8 mouse cellular contexts compared by ENCODE assay signal in genomic region chr12:28579132-28579531, GRCm38 (mm10). TPM values are rescaled to one million over a fixed set of nuclear protein-coding genes. Genes with fewer than 3 reads are reported as not detected.
A peak's percentile ranks its signal among the peaks of the same experiment; 100 is the strongest.
DNase-seq lines count a peak whose midpoint lies in the region; ATAC-seq and TF ChIP-seq lines count a peak whose summit lies in the region.

No protein-coding gene starts in this region.

- H3K36me3 ChIP-seq in forebrain, postnatal 0 days (ENCODE audit: insufficient read depth): no peaks in the 10 kb centered on the region
- H3K36me3 ChIP-seq in forebrain, embryonic 14.5 days (ENCODE audit: control insufficient read depth, insufficient read depth, low read length): no peaks in the 10 kb centered on the region
- no peaks in the 10 kb centered on the region for H3K36me3 ChIP-seq in midbrain, embryonic 11.5 days (ENCODE audit: control insufficient read depth, insufficient read depth, low read length)
- no peaks in the 10 kb centered on the region for H3K36me3 ChIP-seq in midbrain, embryonic 14.5 days (ENCODE audit: control insufficient read depth, insufficient read depth, low read length)
- H3K36me3 ChIP-seq in testis, adult 2 months (ENCODE audit: control insufficient read depth, insufficient read depth, low read length): no peaks in the 10 kb centered on the region

- H3K9ac ChIP-seq in forebrain, postnatal 0 days: no peak overlapping the region
- no peak overlapping the region for H3K9ac ChIP-seq in forebrain, embryonic 14.5 days (ENCODE audit: low read length)
- no peak overlapping the region for H3K9ac ChIP-seq in midbrain, embryonic 11.5 days (ENCODE audit: low read length)
- H3K9ac ChIP-seq in midbrain, embryonic 14.5 days (replicated peaks; ENCODE audit: low read length): no peak overlapping the region

- WGBS in forebrain, postnatal 0 days: 33% methylated on average over 4 of the region's 4 CpGs
- WGBS in forebrain, embryonic 14.5 days: 33% methylated on average over 4 of the region's 4 CpGs
- WGBS in midbrain, embryonic 11.5 days: 40% methylated on average over 4 of the region's 4 CpGs
- 35% methylated on average over 4 of the region's 4 CpGs for WGBS in midbrain, embryonic 14.5 days

- H3K4me1 ChIP-seq in forebrain, postnatal 0 days (ENCODE audit: insufficient read depth): no peaks in the 10 kb centered on the region
- H3K4me1 ChIP-seq in forebrain, embryonic 14.5 days (ENCODE audit: control insufficient read depth, insufficient read depth, low read length): no peaks in the 10 kb centered on the region
- no peaks in the 10 kb centered on the region for H3K4me1 ChIP-seq in midbrain, embryonic 11.5 days (ENCODE audit: control insufficient read depth, insufficient read depth, low read length)
- no peaks in the 10 kb centered on the region for H3K4me1 ChIP-seq in midbrain, embryonic 14.5 days (ENCODE audit: control insufficient read depth, insufficient read depth, low read length)
- peaks cover 2% of the 10 kb centered on the region; the same call in 1 of the 2 replicates for H3K4me1 ChIP-seq in cortical plate, adult 2 months (ENCODE audit: control insufficient read depth, insufficient read depth, low read length)
- H3K4me1 ChIP-seq in testis, adult 2 months (ENCODE audit: control insufficient read depth, insufficient read depth, low read length): peaks cover 4% of the 10 kb centered on the region

- H3K4me3 ChIP-seq in forebrain, postnatal 0 days (ENCODE audit: low read depth, low read length): no peak overlapping the region
- H3K4me3 ChIP-seq in forebrain, embryonic 14.5 days (ENCODE audit: low read depth, low read length): no peak overlapping the region
- H3K4me3 ChIP-seq in midbrain, embryonic 11.5 days (ENCODE audit: low read depth, low read length): no peak overlapping the region
- no peak overlapping the region for H3K4me3 ChIP-seq in midbrain, embryonic 14.5 days (replicated peaks; ENCODE audit: low read depth, low read length)
- no peak overlapping the region for H3K4me3 ChIP-seq in cortical plate, adult 2 months (ENCODE audit: insufficient read depth, low read length)
- H3K4me3 ChIP-seq in testis, adult 2 months (ENCODE audit: control insufficient read depth, low read depth, low read length): peak overlapping the region; percentile 79

- no peaks in the 10 kb centered on the region for H3K27me3 ChIP-seq in forebrain, postnatal 0 days (ENCODE audit: insufficient read depth, low read length)
- no peaks in the 10 kb centered on the region for H3K27me3 ChIP-seq in forebrain, embryonic 14.5 days (replicated peaks; ENCODE audit: control insufficient read depth, insufficient read depth, low read length)
- H3K27me3 ChIP-seq in midbrain, embryonic 11.5 days (ENCODE audit: control insufficient read depth, insufficient read depth, low read length): no peaks in the 10 kb centered on the region
- H3K27me3 ChIP-seq in midbrain, embryonic 14.5 days (ENCODE audit: control insufficient read depth, insufficient read depth, low read length): no peaks in the 10 kb centered on the region
- no peaks in the 10 kb centered on the region for H3K27me3 ChIP-seq in testis, adult 2 months (ENCODE audit: control insufficient read depth, insufficient read depth, low read length)

- ATAC-seq in forebrain, postnatal 0 days: no peak
- ATAC-seq in forebrain, embryonic 14.5 days: no peak
- no peak for ATAC-seq in midbrain, embryonic 11.5 days (ENCODE audit: low FRiP score)
- ATAC-seq in midbrain, embryonic 14.5 days (ENCODE audit: low FRiP score, low TSS enrichment): no peak

- DNase-seq in forebrain, postnatal 0 days: no peak
- no peak for DNase-seq in forebrain, embryonic 14.5 days (ENCODE audit: low spot score)
- DNase-seq in midbrain, embryonic 11.5 days (ENCODE audit: low spot score, missing footprints): peak; percentile 84
- DNase-seq in midbrain, embryonic 14.5 days: no peak
- DNase-seq in spleen, postnatal 14 days (ENCODE audit: low spot score in 2 of 2): no peak
- no peak for DNase-seq in spleen, postnatal 4 days (ENCODE audit: low spot score in 2 of 2)

- H3K9me3 ChIP-seq in forebrain, postnatal 0 days (ENCODE audit: low read length): no peaks in the 10 kb centered on the region
- no peaks in the 10 kb centered on the region for H3K9me3 ChIP-seq in forebrain, embryonic 14.5 days (replicated peaks; ENCODE audit: control insufficient read depth, low read length)
- no peaks in the 10 kb centered on the region for H3K9me3 ChIP-seq in midbrain, embryonic 11.5 days (ENCODE audit: control insufficient read depth, low read length)
- no peaks in the 10 kb centered on the region for H3K9me3 ChIP-seq in midbrain, embryonic 14.5 days (ENCODE audit: control insufficient read depth, low read length)

- H3K27ac ChIP-seq in forebrain, postnatal 0 days (ENCODE audit: low read depth, low read length): no peak overlapping the region
- H3K27ac ChIP-seq in forebrain, embryonic 14.5 days (ENCODE audit: low read depth, low read length): no peak overlapping the region
- H3K27ac ChIP-seq in midbrain, embryonic 11.5 days (ENCODE audit: low read depth, low read length): no peak overlapping the region
- no peak overlapping the region for H3K27ac ChIP-seq in midbrain, embryonic 14.5 days (replicated peaks; ENCODE audit: low read depth, low read length)
- no peak overlapping the region for H3K27ac ChIP-seq in cortical plate, adult 2 months (ENCODE audit: insufficient read depth, low read length)
- H3K27ac ChIP-seq in testis, adult 2 months (ENCODE audit: control insufficient read depth, insufficient read depth, low read depth, low read length): no peak overlapping the region

- no peak for TF ChIP-seq POLR2A in cortical plate, adult 2 months (IDR thresholded peaks at IDR 0.05; ENCODE audit: extremely low read depth, insufficient read depth, low read length)
- TF ChIP-seq POLR2A in testis, adult 2 months (IDR thresholded peaks at IDR 0.05; ENCODE audit: control insufficient read depth, low read depth, low read length): no peak

- TF ChIP-seq CTCF in forebrain, postnatal 0 days (IDR thresholded peaks at IDR 0.05; ENCODE audit: low read depth): peak; percentile 60
- TF ChIP-seq CTCF in cortical plate, adult 2 months (IDR thresholded peaks at IDR 0.05; ENCODE audit: extremely low read depth, insufficient read depth, low read length): peak; percentile 30
- TF ChIP-seq CTCF in testis, adult 2 months (IDR thresholded peaks at IDR 0.05; ENCODE audit: control insufficient read depth, insufficient read depth, insufficient replicate concordance, low read depth, low read length): peak; percentile 76; the same call in 1 of the 2 replicates

- no peak overlapping the region for H3K4me2 ChIP-seq in forebrain, postnatal 0 days (ENCODE audit: low read depth)
- no peak overlapping the region for H3K4me2 ChIP-seq in forebrain, embryonic 14.5 days (ENCODE audit: low read length)
- no peak overlapping the region for H3K4me2 ChIP-seq in midbrain, embryonic 11.5 days
- H3K4me2 ChIP-seq in midbrain, embryonic 14.5 days (ENCODE audit: low read length): no peak overlapping the region

RNA-seq across cellular contexts. Expression of gene Allc, which starts 3.2 kb away (rescaled TPM):
- 0.29 TPM in 1 of 2 replicates, not detected in the other for total RNA-seq in forebrain, postnatal 0 days (2014; rRNA removed)
- 0.14 and 0.17 TPM in 2 replicates for polyA plus RNA-seq in forebrain, postnatal 0 days (2015; fragmentation: Nextera tagmentation; extraction: Ambion mirVana)
- not detected in 2 replicates for polyA plus RNA-seq in forebrain, embryonic 14.5 days (2014; fragmentation: Nextera tagmentation; extraction: Ambion mirVana)
- polyA plus RNA-seq in midbrain, embryonic 11.5 days (2014; fragmentation: Nextera tagmentation; extraction: Ambion mirVana): not detected in 2 replicates
- not detected in 2 replicates for polyA plus RNA-seq in midbrain, embryonic 14.5 days (2014; fragmentation: Nextera tagmentation; extraction: Ambion mirVana)
- 0.46 and 0.66 TPM in 2 replicates for polyA plus RNA-seq in cortical plate, adult 2 months (2012; rRNA removed)
- polyA plus RNA-seq in testis, adult 2 months (2012; rRNA removed): 295 and 340 TPM in 2 replicates

RNA-seq across cellular contexts. Expression of gene Dcdc2c, which starts 26.9 kb away (rescaled TPM):
- not detected in 2 replicates for total RNA-seq in forebrain, postnatal 0 days (2014; rRNA removed)
- polyA plus RNA-seq in forebrain, postnatal 0 days (2015; fragmentation: Nextera tagmentation; extraction: Ambion mirVana): 0.09 TPM in 1 of 2 replicates, not detected in the other
- not detected in 2 replicates for polyA plus RNA-seq in forebrain, embryonic 14.5 days (2014; fragmentation: Nextera tagmentation; extraction: Ambion mirVana)
- 0.10 and 0.18 TPM in 2 replicates for polyA plus RNA-seq in midbrain, embryonic 11.5 days (2014; fragmentation: Nextera tagmentation; extraction: Ambion mirVana)
- not detected in 2 replicates for polyA plus RNA-seq in midbrain, embryonic 14.5 days (2014; fragmentation: Nextera tagmentation; extraction: Ambion mirVana)
- polyA plus RNA-seq in cortical plate, adult 2 months (2012; rRNA removed): 0.68 and 0.77 TPM in 2 replicates
- 19.6 and 20.2 TPM in 2 replicates for polyA plus RNA-seq in testis, adult 2 months (2012; rRNA removed)

RNA-seq across cellular contexts. Expression of gene Colec11, which starts 44.0 kb away (rescaled TPM):
- 0.48 and 0.62 TPM in 2 replicates for total RNA-seq in forebrain, postnatal 0 days (2014; rRNA removed)
- 0.39 and 1.1 TPM in 2 replicates for polyA plus RNA-seq in forebrain, postnatal 0 days (2015; fragmentation: Nextera tagmentation; extraction: Ambion mirVana)
- 0.33 and 0.56 TPM in 2 replicates for polyA plus RNA-seq in forebrain, embryonic 14.5 days (2014; fragmentation: Nextera tagmentation; extraction: Ambion mirVana)
- polyA plus RNA-seq in midbrain, embryonic 11.5 days (2014; fragmentation: Nextera tagmentation; extraction: Ambion mirVana): 0.11 and 0.22 TPM in 2 replicates
- polyA plus RNA-seq in midbrain, embryonic 14.5 days (2014; fragmentation: Nextera tagmentation; extraction: Ambion mirVana): 0.72 and 0.93 TPM in 2 replicates
- 0.98 and 1.1 TPM in 2 replicates for polyA plus RNA-seq in cortical plate, adult 2 months (2012; rRNA removed)
- polyA plus RNA-seq in testis, adult 2 months (2012; rRNA removed): 1.2 and 1.4 TPM in 2 replicates

RNA-seq across cellular contexts. Expression of gene Rps7, which starts 56.6 kb away (rescaled TPM):
- total RNA-seq in forebrain, postnatal 0 days (2014; rRNA removed): 1,274 and 1,982 TPM in 2 replicates
- polyA plus RNA-seq in forebrain, postnatal 0 days (2015; fragmentation: Nextera tagmentation; extraction: Ambion mirVana): 605 and 756 TPM in 2 replicates
- 690 and 790 TPM in 2 replicates for polyA plus RNA-seq in forebrain, embryonic 14.5 days (2014; fragmentation: Nextera tagmentation; extraction: Ambion mirVana)
- 750 and 791 TPM in 2 replicates for polyA plus RNA-seq in midbrain, embryonic 11.5 days (2014; fragmentation: Nextera tagmentation; extraction: Ambion mirVana)
- polyA plus RNA-seq in midbrain, embryonic 14.5 days (2014; fragmentation: Nextera tagmentation; extraction: Ambion mirVana): 653 and 682 TPM in 2 replicates
- 368 and 372 TPM in 2 replicates for polyA plus RNA-seq in cortical plate, adult 2 months (2012; rRNA removed)
- polyA plus RNA-seq in testis, adult 2 months (2012; rRNA removed): 312 and 337 TPM in 2 replicates

Comparison
In these comparisons a context has a peak if more than half of its experiments do, and no peak if none do; other contexts are left out.
1. RNA of gene Allc, which starts 3.2 kb away (polyA plus RNA-seq): 295 to 340 TPM in testis, adult 2 months; 0.46 to 0.66 TPM in cortical plate, adult 2 months, 0.14 to 0.17 TPM in forebrain, postnatal 0 days, not detected in midbrain, embryonic 14.5 days, not detected in forebrain, embryonic 14.5 days and not detected in midbrain, embryonic 11.5 days; every median in the first group is over 100 times any median in the second.
2. RNA of gene Dcdc2c, which starts 26.9 kb away (polyA plus RNA-seq): 19.6 to 20.2 TPM in testis, adult 2 months; 0.68 to 0.77 TPM in cortical plate, adult 2 months, 0.10 to 0.18 TPM in midbrain, embryonic 11.5 days, 0.09 TPM in forebrain, postnatal 0 days, not detected in midbrain, embryonic 14.5 days and not detected in forebrain, embryonic 14.5 days; every median in the first group is over 10 times any median in the second.
3. Peak in every context shown above with its lines, with median percentiles within 50 percentile points of each other: CTCF ChIP-seq.